Comparison of ENCODE assay signal across 8 mouse cellular contexts in genomic region chr3:100462235-100463083, GRCm38 (mm10). TPM values are rescaled to one million over a fixed set of nuclear protein-coding genes. Genes with fewer than 3 reads are reported as not detected.
DNase-seq lines count a peak whose midpoint lies in the region; ATAC-seq lines count a peak whose summit lies in the region.

No protein-coding gene starts in this region.

- no peak overlapping the region for H3K4me3 ChIP-seq in neural tube, embryonic 11.5 days (ENCODE audit: low read depth, low read length)
- H3K4me3 ChIP-seq in neural tube, embryonic 15.5 days (replicated peaks), result no peak overlapping the region
- H3K4me3 ChIP-seq in hindbrain, embryonic 10.5 days, result no peak overlapping the region
- no peak overlapping the region for H3K4me3 ChIP-seq in kidney, embryonic 16.5 days (ENCODE audit: low read length)

- H3K4me2 ChIP-seq in neural tube, embryonic 11.5 days (ENCODE audit: low read depth), result no peak overlapping the region
- no peak overlapping the region for H3K4me2 ChIP-seq in neural tube, embryonic 15.5 days
- H3K4me2 ChIP-seq in kidney, embryonic 16.5 days (replicated peaks; ENCODE audit: low read depth, low read length), result no peak overlapping the region

- H3K27me3 ChIP-seq in neural tube, embryonic 11.5 days (ENCODE audit: control insufficient read depth, insufficient read depth, low read length), result no peaks in the 10 kb centered on the region
- no peaks in the 10 kb centered on the region for H3K27me3 ChIP-seq in neural tube, embryonic 15.5 days (replicated peaks)
- H3K27me3 ChIP-seq in hindbrain, embryonic 10.5 days (ENCODE audit: insufficient read depth, poor library complexity, severe bottlenecking), result no peaks in the 10 kb centered on the region
- no peaks in the 10 kb centered on the region for H3K27me3 ChIP-seq in kidney, embryonic 16.5 days (ENCODE audit: insufficient read depth, low read length)

- DNase-seq in neural tube, embryonic 11.5 days (ENCODE audit: low spot score), result no peak
- peak; percentile 40 for DNase-seq in hindbrain, embryonic 10.5 days (ENCODE audit: low spot score)
- DNase-seq in retina, postnatal 1 day, result peak; percentile 82
- DNase-seq in liver, result no peak

- H3K9ac ChIP-seq in neural tube, embryonic 11.5 days (ENCODE audit: low read length), result no peak overlapping the region
- no peak overlapping the region for H3K9ac ChIP-seq in neural tube, embryonic 15.5 days (replicated peaks)
- no peak overlapping the region for H3K9ac ChIP-seq in kidney, embryonic 16.5 days (replicated peaks; ENCODE audit: low read length)

- H3K4me1 ChIP-seq in neural tube, embryonic 11.5 days (ENCODE audit: control insufficient read depth, insufficient read depth, low read length), result peaks cover 14% of the 10 kb centered on the region; the same call in 1 of the 2 replicates
- H3K4me1 ChIP-seq in neural tube, embryonic 15.5 days, result peaks cover 7% of the 10 kb centered on the region
- peaks cover 22% of the 10 kb centered on the region for H3K4me1 ChIP-seq in hindbrain, embryonic 10.5 days (replicated peaks)
- H3K4me1 ChIP-seq in kidney, embryonic 16.5 days (ENCODE audit: insufficient read depth, low read length), result peaks cover 11% of the 10 kb centered on the region

- no peaks in the 10 kb centered on the region for H3K36me3 ChIP-seq in neural tube, embryonic 11.5 days (ENCODE audit: control insufficient read depth, insufficient read depth, low read length)
- no peaks in the 10 kb centered on the region for H3K36me3 ChIP-seq in neural tube, embryonic 15.5 days
- no peaks in the 10 kb centered on the region for H3K36me3 ChIP-seq in hindbrain, embryonic 10.5 days
- H3K36me3 ChIP-seq in kidney, embryonic 16.5 days (ENCODE audit: insufficient read depth, low read length), result no peaks in the 10 kb centered on the region

- no peaks in the 10 kb centered on the region for H3K9me3 ChIP-seq in neural tube, embryonic 11.5 days (ENCODE audit: control insufficient read depth, low read length)
- H3K9me3 ChIP-seq in neural tube, embryonic 15.5 days (replicated peaks), result no peaks in the 10 kb centered on the region
- H3K9me3 ChIP-seq in hindbrain, embryonic 10.5 days, result no peaks in the 10 kb centered on the region
- H3K9me3 ChIP-seq in kidney, embryonic 16.5 days (ENCODE audit: low read length), result no peaks in the 10 kb centered on the region

- 67% methylated on average over 8 of the region's 8 CpGs for WGBS in neural tube, embryonic 11.5 days
- WGBS in neural tube, embryonic 15.5 days, result 46% methylated on average over 8 of the region's 8 CpGs
- WGBS in hindbrain, embryonic 10.5 days, result 64% methylated on average over 8 of the region's 8 CpGs
- 68% methylated on average over 8 of the region's 8 CpGs for WGBS in kidney, embryonic 16.5 days

- ATAC-seq in neural tube, embryonic 11.5 days (ENCODE audit: insufficient read depth, low FRiP score, low TSS enrichment), result peak; percentile 51
- no peak for ATAC-seq in neural tube, embryonic 15.5 days (ENCODE audit: low FRiP score)
- peak; percentile 87 for ATAC-seq in kidney, embryonic 16.5 days (ENCODE audit: low FRiP score, low TSS enrichment)
- ATAC-seq in monocyte, adult 5-6 weeks (replicated peaks; ENCODE audit: insufficient number of reproducible peaks, low FRiP score, low TSS enrichment, poor library complexity, severe bottlenecking), result no peak
- ATAC-seq in CD4-positive, CD25-positive, alpha-beta regulatory T cell, adult 4 months, result no peak

- no peak overlapping the region for H3K27ac ChIP-seq in neural tube, embryonic 11.5 days (ENCODE audit: low read depth, low read length)
- no peak overlapping the region for H3K27ac ChIP-seq in neural tube, embryonic 15.5 days (replicated peaks)
- H3K27ac ChIP-seq in hindbrain, embryonic 10.5 days, result peak overlapping the region; percentile 70
- peak overlapping the region; percentile 30 for H3K27ac ChIP-seq in kidney, embryonic 16.5 days (ENCODE audit: low read length)

RNA-seq across cellular contexts. Expression of gene Tent5c, which starts 26.7 kb away (rescaled TPM):
- 2.6 and 3.0 TPM in 2 replicates for polyA plus RNA-seq in neural tube, embryonic 11.5 days (2014; fragmentation: Nextera tagmentation; extraction: Ambion mirVana)
- 3.0 and 3.7 TPM in 2 replicates for polyA plus RNA-seq in neural tube, embryonic 15.5 days (2015; fragmentation: Nextera tagmentation; extraction: Ambion mirVana)
- 2.0 and 2.2 TPM in 2 replicates for polyA plus RNA-seq in hindbrain, embryonic 10.5 days (2016; fragmentation: Nextera tagmentation; extraction: Ambion mirVana)
- 8.3 and 9.2 TPM in 2 replicates for polyA plus RNA-seq in kidney, embryonic 16.5 days (2015; fragmentation: Nextera tagmentation; extraction: Ambion mirVana)
- total RNA-seq in monocyte, adult 5-6 weeks (2017), result 16.9 to 63.7 TPM (median 57.7 TPM) in 3 replicates
- 10 to 100 TPM; 37.6 to 47.6 TPM for polyA plus RNA-seq in CD4-positive, CD25-positive, alpha-beta regulatory T cell, adult 4 months (2017; shearing (Covaris generic))

Comparison
In these comparisons a context has a peak if more than half of its experiments do, and no peak if none do; other contexts are left out.
1. ATAC-seq: peak in neural tube, embryonic 11.5 days (single experiment) and kidney, embryonic 16.5 days (single experiment); none in neural tube, embryonic 15.5 days (single experiment), monocyte, adult 5-6 weeks (single experiment) and CD4-positive, CD25-positive, alpha-beta regulatory T cell, adult 4 months (single experiment).
2. DNase-seq: peak in hindbrain, embryonic 10.5 days (single experiment) and retina, postnatal 1 day (single experiment); none in neural tube, embryonic 11.5 days (single experiment) and liver (single experiment).
3. H3K27ac ChIP-seq: peak in hindbrain, embryonic 10.5 days (single experiment) and kidney, embryonic 16.5 days (single experiment); none in neural tube, embryonic 11.5 days (single experiment) and neural tube, embryonic 15.5 days (single experiment).